Mouse (Mus musculus): Measurements from ENCODE around the gene Gm37240.

DNA sequence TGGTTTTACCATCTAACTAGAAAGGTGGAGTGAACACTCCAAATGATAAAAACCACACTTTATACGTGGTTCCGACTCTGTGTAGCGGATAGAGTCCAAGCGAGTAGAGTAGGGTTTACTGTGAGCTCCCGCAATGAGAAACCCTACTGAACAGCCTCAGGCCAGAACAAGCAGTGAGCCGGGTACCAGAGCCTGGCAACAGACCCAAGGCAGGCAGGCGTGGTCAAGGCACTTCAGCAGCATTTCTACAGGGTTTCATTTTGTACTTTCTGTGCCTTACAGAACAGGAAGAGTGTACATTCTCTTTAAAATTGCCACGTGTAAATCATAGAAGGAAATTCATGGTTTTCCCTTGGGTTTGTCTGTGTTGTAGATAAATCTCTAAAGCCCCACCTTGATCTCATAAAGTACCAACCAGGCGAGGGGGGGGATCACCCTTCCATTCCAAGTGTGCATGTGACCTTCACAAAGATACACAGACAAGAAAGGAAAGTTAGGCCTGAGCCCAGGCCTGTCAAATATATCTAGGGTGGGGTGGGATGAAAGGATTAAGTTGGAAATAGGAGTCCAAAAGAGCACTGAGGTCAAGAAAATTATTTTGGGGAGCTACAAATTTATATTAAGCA, 1285.3 kb downstream of the Gm37240 start:
- TF ChIP-seq GATA2 (IDR thresholded peaks at IDR 0.05; ENCODE audit: borderline replicate concordance, low read depth, low read length) (no peak), CTCF (IDR thresholded peaks at IDR 0.05; ENCODE audit: low read depth, low read length) (no peak), TAL1 (conservative IDR thresholded peaks at IDR 0.05; ENCODE audit: low read depth, low read length) (no peak), GATA1 (IDR thresholded peaks at IDR 0.05; ENCODE audit: borderline replicate concordance, low read length) (no peak)
